Mouse (Mus musculus): ENCODE measurements around the gene Smyd5. TPM values are rescaled to one million over a fixed set of nuclear protein-coding genes. Genes with fewer than 3 reads are reported as not detected.

Smyd5 gene
- total and polyA plus RNA-seq, 2 experiments, result 6.1 to 16.2 TPM

DNA sequence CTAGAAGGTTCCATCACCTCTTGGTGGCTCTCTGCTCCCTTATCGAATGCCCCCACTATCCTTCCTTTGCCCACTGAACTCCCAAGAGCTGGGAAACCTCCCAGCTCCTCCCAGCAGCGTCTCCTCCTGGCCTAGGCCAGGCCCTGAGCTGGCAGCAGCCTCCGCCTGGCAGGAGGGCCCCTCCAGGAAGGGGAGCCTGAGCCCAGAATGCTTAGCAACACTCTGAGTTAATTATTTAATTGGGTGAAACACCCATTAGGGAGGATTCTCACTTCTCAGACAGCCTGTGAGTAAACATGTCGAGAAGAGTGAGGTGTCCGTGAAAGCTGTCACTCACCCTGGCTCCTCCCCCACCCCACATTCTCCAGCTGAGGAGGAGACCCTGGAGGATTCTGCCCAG is 32.1 kb upstream of the Smyd5 start:
- WGBS, result 49% methylated on average over 5 of the region's 5 CpGs
- H3K9ac ChIP-seq (ENCODE audit: low read depth, low read length), result no peak overlapping the region
- no peak overlapping the region for H3K4me3 ChIP-seq (ENCODE audit: insufficient read depth, low read depth, low read length)
- no peaks in the 10 kb centered on the region for H3K4me1 ChIP-seq (ENCODE audit: control insufficient read depth, insufficient read depth, low read length)
- DNase-seq (ENCODE audit: extremely low read depth, low read depth, low spot score), result no peak
- no peaks in the 10 kb centered on the region for H3K27me3 ChIP-seq (ENCODE audit: control insufficient read depth, insufficient read depth, low read length)
- H3K79me2 ChIP-seq (ENCODE audit: control insufficient read depth, insufficient read depth, low read length), result no peaks in the 10 kb centered on the region
- no peaks in the 10 kb centered on the region for H3K36me3 ChIP-seq (ENCODE audit: control insufficient read depth, insufficient read depth, low read length)
- TF ChIP-seq POLR2A (IDR thresholded peaks at IDR 0.05; ENCODE audit: extremely low read depth, insufficient read depth, low read length) (no peak), CTCF (IDR thresholded peaks at IDR 0.05; ENCODE audit: low read depth, low read length) (no peak)
- H3K27ac ChIP-seq (replicated peaks; ENCODE audit: insufficient read depth, low read depth, low read length), result no peak overlapping the region

DNA sequence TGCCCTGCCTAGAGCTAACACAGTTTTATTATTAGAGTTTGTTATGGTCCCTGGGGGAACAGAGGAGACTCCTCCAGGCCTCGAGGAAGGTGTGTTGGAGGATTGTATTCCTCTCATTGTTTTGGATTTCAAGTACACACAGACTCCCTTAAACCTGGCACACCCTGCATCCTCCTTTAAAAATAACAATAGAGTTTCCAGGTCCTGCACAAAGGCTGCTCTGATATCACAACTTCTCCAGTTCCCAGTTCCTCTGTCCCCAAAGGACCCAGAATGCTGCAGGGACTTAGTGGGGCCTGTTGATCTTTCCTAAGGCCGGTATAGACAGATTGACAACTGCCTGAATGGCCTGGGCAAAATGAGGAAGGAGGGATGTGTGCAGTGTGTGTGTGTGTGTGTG is 29.2 kb upstream of the Smyd5 start:
- Histone ChIP-seq H3K4me1 (ENCODE audit: control insufficient read depth, insufficient read depth, low read length) (no peaks in the 10 kb centered on the region), H3K27ac (replicated peaks; ENCODE audit: insufficient read depth, low read depth, low read length) (no peak overlapping the region), H3K9ac (ENCODE audit: low read depth, low read length) (no peak overlapping the region), H3K79me2 (ENCODE audit: control insufficient read depth, insufficient read depth, low read length) (no peaks in the 10 kb centered on the region), H3K4me3 (ENCODE audit: insufficient read depth, low read depth, low read length) (no peak overlapping the region), H3K36me3 (ENCODE audit: control insufficient read depth, insufficient read depth, low read length) (no peaks in the 10 kb centered on the region), H3K27me3 (ENCODE audit: control insufficient read depth, insufficient read depth, low read length) (no peaks in the 10 kb centered on the region; the same call in 1 of the 2 replicates)
- 57% methylated on average over 2 of the region's 2 CpGs for WGBS
- TF ChIP-seq CTCF (IDR thresholded peaks at IDR 0.05; ENCODE audit: low read depth, low read length), result no peak
- no peak for TF ChIP-seq POLR2A (IDR thresholded peaks at IDR 0.05; ENCODE audit: extremely low read depth, insufficient read depth, low read length)
- DNase-seq (ENCODE audit: extremely low read depth, low read depth, low spot score), result no peak

DNA sequence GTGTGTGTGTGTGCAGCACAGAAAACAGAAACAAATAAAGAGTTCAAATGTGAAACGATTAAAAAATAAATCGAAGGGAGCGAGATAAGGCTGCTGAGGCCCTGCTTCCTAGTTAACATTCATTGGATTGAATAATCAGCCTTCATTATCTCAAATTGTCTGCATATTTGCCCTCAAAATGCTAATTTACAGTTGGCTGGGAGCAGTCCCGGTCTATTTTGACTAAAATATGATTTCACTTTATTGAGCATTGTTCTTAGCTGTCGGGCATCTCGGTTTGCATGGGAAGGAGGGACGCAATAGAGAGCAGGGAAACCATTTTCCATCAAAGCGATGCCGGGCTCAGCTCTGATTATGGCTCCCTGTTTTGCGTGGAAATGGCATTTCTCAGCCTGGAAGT is 28.8 kb upstream of the Smyd5 start:
- H3K4me1 ChIP-seq (ENCODE audit: control insufficient read depth, insufficient read depth, low read length), result no peaks in the 10 kb centered on the region
- H3K27ac ChIP-seq (replicated peaks; ENCODE audit: insufficient read depth, low read depth, low read length), result no peak overlapping the region
- H3K4me3 ChIP-seq (ENCODE audit: insufficient read depth, low read depth, low read length), result no peak overlapping the region
- H3K27me3 ChIP-seq (ENCODE audit: control insufficient read depth, insufficient read depth, low read length), result no peaks in the 10 kb centered on the region; the same call in 1 of the 2 replicates
- no peaks in the 10 kb centered on the region for H3K36me3 ChIP-seq (ENCODE audit: control insufficient read depth, insufficient read depth, low read length)
- H3K79me2 ChIP-seq (ENCODE audit: control insufficient read depth, insufficient read depth, low read length), result no peaks in the 10 kb centered on the region
- WGBS, result 74% methylated on average over 10 of the region's 10 CpGs
- no peak for DNase-seq (ENCODE audit: extremely low read depth, low read depth, low spot score)
- TF ChIP-seq POLR2A (IDR thresholded peaks at IDR 0.05; ENCODE audit: extremely low read depth, insufficient read depth, low read length), result no peak
- no peak for TF ChIP-seq CTCF (IDR thresholded peaks at IDR 0.05; ENCODE audit: low read depth, low read length)
- no peak overlapping the region for H3K9ac ChIP-seq (ENCODE audit: low read depth, low read length)

DNA sequence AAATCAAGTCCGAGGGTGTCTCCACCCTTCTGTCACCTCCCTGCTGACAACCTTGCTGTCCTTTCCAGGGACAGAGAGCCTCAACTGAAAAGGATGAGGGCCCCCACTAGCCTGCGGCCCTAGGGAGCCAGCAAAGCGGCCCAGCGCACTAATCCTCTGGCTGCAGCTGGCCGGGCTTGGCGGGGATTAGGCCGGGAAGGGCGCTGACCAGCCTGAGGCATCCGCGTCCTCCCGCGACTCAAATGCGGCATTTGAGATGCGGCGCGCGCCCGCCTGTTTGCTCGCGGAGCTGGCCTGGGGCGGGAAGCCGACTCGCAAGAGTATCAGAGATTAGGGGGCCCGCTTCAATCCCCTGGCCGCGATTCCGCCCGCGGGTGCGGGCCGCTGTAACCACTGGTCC is 22.8 kb upstream of the Smyd5 start:
- Histone ChIP-seq H3K79me2 (ENCODE audit: control insufficient read depth, insufficient read depth, low read length) (no peaks in the 10 kb centered on the region), H3K9ac (ENCODE audit: low read depth, low read length) (no peak overlapping the region), H3K4me1 (ENCODE audit: control insufficient read depth, insufficient read depth, low read length) (no peaks in the 10 kb centered on the region), H3K27ac (replicated peaks; ENCODE audit: insufficient read depth, low read depth, low read length) (no peak overlapping the region), H3K36me3 (ENCODE audit: control insufficient read depth, insufficient read depth, low read length) (no peaks in the 10 kb centered on the region), H3K27me3 (ENCODE audit: control insufficient read depth, insufficient read depth, low read length) (peaks cover 7% of the 10 kb centered on the region), H3K4me3 (ENCODE audit: insufficient read depth, low read depth, low read length) (no peak overlapping the region)
- 9% methylated on average over 31 of the region's 31 CpGs for WGBS
- no peak for DNase-seq (ENCODE audit: extremely low read depth, low read depth, low spot score)
- TF ChIP-seq POLR2A (IDR thresholded peaks at IDR 0.05; ENCODE audit: extremely low read depth, insufficient read depth, low read length) (no peak), CTCF (IDR thresholded peaks at IDR 0.05; ENCODE audit: low read depth, low read length) (no peak)

DNA sequence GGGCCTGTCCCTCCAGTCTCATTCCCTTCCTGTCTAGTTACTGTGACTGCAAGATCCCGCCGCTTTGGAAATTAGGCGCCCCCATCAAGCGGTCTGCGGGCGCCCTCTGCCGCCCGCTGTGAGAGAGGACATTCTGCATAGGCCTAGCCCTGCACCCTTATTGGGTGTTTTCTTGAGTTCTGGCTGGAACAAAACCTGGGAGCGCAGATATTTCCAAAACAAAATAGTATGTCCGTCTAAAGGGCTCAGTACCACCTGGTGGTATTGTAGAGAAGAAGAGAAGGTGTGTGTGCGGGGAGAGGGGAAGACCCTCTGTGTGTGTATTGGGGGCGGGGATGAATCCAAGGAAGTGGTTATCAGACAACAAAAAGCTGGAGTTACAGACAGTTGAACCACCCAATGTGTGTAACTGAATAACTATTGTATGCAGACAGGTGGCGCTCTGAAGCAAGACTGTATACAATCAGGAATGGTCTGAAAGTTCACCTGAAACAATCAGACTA is 21.0 kb upstream of the Smyd5 start:
- Histone ChIP-seq H3K9ac (ENCODE audit: low read depth, low read length) (no peak overlapping the region), H3K27ac (replicated peaks; ENCODE audit: insufficient read depth, low read depth, low read length) (no peak overlapping the region), H3K36me3 (ENCODE audit: control insufficient read depth, insufficient read depth, low read length) (no peaks in the 10 kb centered on the region), H3K4me3 (ENCODE audit: insufficient read depth, low read depth, low read length) (no peak overlapping the region), H3K4me1 (ENCODE audit: control insufficient read depth, insufficient read depth, low read length) (no peaks in the 10 kb centered on the region), H3K27me3 (ENCODE audit: control insufficient read depth, insufficient read depth, low read length) (peaks cover 7% of the 10 kb centered on the region), H3K79me2 (ENCODE audit: control insufficient read depth, insufficient read depth, low read length) (no peaks in the 10 kb centered on the region)
- TF ChIP-seq CTCF (IDR thresholded peaks at IDR 0.05; ENCODE audit: low read depth, low read length) (peak; percentile 80), POLR2A (IDR thresholded peaks at IDR 0.05; ENCODE audit: extremely low read depth, insufficient read depth, low read length) (no peak)
- peak; percentile 19 for DNase-seq (ENCODE audit: extremely low read depth, low read depth, low spot score)
- WGBS, result 21% methylated on average over 13 of the region's 13 CpGs

DNA sequence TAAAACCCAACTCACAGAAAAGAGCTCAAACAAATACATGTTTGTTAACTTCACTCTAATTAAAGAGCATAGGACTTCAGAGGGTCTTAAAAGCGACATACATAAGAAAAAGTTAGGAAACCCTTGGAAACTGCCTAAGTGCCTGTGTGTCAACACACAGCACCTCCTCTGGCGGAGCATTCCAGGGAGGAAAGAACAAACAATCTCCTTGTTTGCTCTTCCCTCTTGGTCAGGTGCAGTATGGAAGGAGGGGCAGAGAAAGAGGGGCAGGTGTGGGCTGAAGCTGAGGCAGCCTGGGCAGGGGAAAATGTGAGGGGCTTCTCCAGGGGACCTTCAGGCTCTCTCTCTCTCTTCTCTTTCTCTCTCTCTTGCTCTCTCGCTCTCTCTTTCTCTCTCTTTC is 16.0 kb upstream of the Smyd5 start:
- Histone ChIP-seq H3K79me2 (ENCODE audit: control insufficient read depth, insufficient read depth, low read length) (no peaks in the 10 kb centered on the region), H3K27me3 (ENCODE audit: control insufficient read depth, insufficient read depth, low read length) (no peaks in the 10 kb centered on the region), H3K4me3 (ENCODE audit: insufficient read depth, low read depth, low read length) (no peak overlapping the region), H3K36me3 (ENCODE audit: control insufficient read depth, insufficient read depth, low read length) (no peaks in the 10 kb centered on the region), H3K27ac (replicated peaks; ENCODE audit: insufficient read depth, low read depth, low read length) (no peak overlapping the region), H3K9ac (ENCODE audit: low read depth, low read length) (no peak overlapping the region), H3K4me1 (ENCODE audit: control insufficient read depth, insufficient read depth, low read length) (no peaks in the 10 kb centered on the region)
- no peak for DNase-seq (ENCODE audit: extremely low read depth, low read depth, low spot score)
- TF ChIP-seq CTCF (IDR thresholded peaks at IDR 0.05; ENCODE audit: low read depth, low read length) (no peak), POLR2A (IDR thresholded peaks at IDR 0.05; ENCODE audit: extremely low read depth, insufficient read depth, low read length) (no peak)
- 50% methylated on average over 3 of the region's 3 CpGs for WGBS
